Mouse (Mus musculus) urinary bladder, adult 2 months (tissue): ENCODE results near the gene Scn5a. TPM values are rescaled to one million over a fixed set of nuclear protein-coding genes. Genes with fewer than 3 reads are reported as not detected.

ENCODE experiments used
- DNase-seq: peaks from one replicate; pipeline ENCODE4 v3.0.0; 2022; ENCODE audit warnings: low spot score
- polyA plus RNA-seq: library from polyadenylated mRNA; depleted of rRNA; stranded (reverse); fragments of >200 nt; gene quantifications from 2 replicates; pipeline ENCODE4 v1.2.3, GENCODE M21; 2012; rRNA removed

Gene Scn5a
- polyA plus RNA-seq, 1 experiment = 0.23 TPM

DNA sequence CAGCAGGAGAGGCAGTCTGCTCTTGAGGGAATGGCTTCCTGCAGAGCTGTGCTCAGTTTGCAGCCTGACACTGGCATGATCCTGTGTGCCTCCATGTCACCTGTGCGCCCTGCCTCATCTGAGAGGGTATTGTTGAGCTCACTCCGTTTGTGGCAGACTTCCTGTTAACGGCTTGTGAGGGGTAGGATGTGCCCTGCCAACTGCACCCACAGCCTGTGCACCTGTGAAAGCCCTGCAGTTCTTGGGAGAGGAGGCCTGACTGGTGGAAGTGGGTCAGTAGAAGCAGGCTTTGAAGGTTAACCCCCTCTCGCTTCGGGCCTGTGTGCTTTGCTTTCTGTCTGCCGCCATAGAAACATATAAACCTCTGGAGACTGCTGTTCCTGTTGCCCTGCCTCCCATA, 113.8 kb downstream of the Scn5a start:
- DNase-seq = no peak

DNA sequence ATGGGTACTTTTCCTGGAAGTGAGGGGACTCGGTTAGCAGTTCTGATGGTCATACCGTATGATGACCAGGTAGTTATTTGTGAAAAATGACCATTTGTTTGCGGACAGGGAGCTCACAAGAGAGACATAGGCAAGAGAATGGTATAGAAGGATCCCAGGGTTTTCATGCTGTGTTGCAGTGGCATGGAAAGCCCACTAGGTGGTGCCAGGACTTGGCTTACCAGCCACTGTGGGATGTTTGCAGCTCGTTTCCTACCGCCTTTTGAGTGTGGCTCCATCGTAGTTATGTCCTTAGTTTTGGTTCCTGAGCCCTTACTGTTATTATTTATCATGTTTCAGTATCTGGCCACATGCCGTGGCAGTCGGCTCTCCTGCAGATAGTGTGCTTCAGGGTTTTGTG, 118.4 kb downstream of the Scn5a start:
- DNase-seq = no peak

DNA sequence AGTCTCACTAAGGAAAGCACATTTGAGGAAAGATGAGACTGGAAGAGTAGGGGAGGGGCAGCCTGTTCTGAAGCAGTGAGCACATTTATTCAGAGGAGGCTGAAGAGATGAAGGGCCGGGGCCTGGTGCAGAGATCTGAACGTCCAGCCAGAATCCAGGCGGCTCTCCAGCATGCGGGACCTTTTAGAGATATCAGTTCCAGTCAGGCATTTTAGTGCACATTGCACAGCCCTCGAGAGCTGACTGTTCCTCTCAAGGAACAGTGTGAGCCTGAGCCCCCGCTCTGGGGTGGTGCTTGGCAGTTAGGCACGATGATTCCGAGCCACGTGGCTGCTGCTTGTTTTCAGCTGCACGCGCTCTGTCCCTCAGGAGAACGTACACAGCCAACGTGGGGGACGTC, 121.7 kb downstream of the Scn5a start:
- no peak for DNase-seq

DNA sequence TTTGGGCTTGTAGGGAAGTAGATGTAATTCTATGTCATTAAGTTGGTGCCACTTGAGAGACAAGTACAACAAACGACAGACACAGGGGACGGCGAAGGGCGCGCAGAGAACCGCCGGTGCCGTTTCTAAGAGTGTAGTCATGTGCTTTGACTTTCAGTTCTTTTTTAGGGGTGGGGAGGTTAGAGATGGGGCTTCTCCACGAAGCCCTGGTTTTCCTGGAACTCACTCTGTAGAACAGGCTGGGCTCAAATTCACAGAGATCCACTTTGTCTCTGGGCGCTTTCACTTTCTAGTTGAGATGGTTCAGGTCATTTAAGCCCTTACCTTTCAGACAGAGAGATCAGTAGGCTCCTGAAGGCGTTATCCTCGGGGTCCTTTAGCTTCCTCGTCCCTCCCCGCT, 122.8 kb downstream of the Scn5a start:
- no peak for DNase-seq

DNA sequence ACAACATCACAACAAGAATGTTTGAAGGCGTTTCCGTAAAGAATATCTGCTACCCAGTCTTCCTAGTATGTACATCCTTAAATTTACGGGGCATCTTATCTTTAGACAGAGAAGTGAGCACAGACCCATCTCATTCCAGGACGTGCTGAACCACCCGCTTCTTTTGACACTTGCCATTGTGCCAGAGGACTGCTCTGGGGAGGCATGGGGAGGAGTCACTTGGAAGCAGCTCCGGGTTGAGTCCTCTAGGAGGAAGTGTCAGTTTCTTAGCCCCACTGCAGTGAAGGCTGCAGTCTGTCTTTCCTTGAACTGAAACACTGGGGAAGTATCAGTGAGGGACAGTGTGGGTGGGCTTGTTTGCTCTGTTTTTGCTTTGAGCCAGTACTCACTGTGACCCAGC, 133.1 kb downstream of the Scn5a start:
- DNase-seq = no peak

DNA sequence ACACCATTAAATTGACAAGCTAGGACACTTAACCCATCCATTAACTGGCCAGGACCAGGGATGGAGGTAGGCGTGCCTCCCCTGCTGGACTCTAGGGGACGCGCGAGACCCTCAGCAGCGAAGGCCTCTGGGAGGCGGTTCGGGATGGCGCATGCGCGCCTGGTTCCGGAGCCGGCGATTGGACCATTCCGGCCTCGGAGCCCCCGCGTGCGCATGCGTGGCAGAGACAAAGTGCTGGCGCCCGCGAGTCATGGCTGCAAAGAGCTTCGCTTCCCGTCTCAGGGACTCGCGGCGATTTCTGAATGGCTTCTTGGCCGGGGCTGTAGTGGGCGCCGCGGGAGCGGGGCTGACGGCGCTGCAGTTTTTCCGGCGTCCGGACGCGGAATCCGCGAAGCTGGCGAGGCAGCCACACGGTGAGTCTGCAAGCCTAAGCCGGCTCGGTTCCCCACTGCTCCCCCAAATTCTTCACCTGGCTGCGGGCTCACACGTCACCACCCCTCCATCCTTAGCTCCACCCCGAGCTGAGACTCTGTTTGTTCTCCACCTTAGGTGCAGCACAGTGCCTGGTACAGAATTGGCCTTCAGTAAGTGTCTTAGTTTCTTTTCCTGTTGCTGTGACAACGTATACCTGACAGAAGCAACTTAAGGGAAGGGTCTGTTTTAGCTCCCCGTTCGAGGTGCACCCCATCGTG, 133.9 kb downstream of the Scn5a start, which contains the start of gene Exog:
TSS of gene Exog (plus strand) at position 206 of the 692 bp plus-strand sequence.
- DNase-seq = peak; percentile 98

DNA sequence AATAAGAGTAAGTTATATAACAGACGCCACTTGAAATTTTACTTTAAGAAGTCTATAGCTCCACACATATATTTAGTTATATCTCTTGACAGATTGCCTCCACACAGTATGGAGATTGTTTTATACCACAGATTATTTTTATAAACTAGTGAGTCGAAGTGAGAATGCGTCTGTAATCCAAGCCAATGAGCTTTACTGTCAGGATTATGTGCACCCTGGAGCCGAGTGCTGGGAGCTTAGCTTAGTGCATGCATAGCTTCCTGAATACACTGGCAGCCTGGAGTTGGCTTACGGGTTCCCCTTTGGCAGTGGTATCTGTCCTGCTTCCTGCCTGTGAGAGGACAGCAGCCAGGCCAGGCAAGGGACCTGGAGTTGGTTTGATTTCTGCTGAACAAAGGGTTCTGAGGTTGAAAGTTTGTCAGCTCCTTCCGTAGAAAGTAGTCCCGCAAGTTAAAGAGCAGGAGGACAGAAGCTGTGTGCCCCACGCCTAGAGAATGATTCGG, 140.3 kb downstream of the Scn5a start:
- no peak for DNase-seq

DNA sequence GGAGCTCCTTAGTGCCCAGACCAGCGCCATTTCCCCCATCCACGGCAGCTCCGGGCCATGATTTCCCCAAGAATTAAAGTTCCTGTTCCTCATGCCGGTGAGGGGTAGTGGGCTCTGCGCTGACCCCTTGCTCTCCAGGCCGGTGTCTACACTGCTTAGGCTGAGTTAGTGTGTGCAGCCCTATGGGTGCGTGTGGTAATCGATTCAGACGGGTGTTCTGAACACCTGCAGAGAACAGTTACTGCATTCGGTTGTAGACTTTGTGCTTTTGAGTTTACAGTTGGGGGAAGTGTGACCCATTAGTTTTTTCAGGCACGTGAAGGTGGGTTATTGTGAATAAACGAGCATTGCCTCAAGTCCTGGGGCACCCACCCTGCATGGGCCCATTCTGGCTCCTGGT, 140.8 kb downstream of the Scn5a start:
- no peak for DNase-seq

DNA sequence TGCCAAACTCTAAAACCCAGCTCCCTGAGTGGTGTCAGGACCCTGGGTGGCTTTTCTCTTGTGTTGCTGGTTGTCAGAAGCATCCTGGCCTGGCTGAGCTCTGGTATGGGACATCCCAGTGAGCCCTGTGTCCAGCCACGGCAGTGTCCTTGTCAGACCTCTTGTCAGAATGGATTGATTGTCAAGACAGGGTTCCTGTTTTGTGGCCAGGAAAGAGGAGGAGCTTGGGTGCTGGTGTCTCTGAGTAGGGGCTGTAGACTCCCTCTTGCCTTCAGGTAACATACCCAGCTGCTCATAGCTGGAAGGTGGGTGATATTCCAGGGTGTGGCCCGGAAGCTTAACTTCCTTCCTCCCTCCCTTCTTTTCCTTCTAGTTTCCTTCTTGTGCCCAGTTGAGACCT, 143.0 kb downstream of the Scn5a start:
- DNase-seq = no peak

Other genes starting within 250 kb of the Scn5a start
- gene Acaa1a, start 239.3 kb downstream of the Scn5a start, polyA plus RNA-seq = 144 and 173 TPM in 2 replicates
- gene Myd88, start 237.6 kb downstream of the Scn5a start, polyA plus RNA-seq = 19.4 and 22.4 TPM in 2 replicates
- gene Xylb, start 221.6 kb downstream of the Scn5a start, polyA plus RNA-seq = 1.4 and 1.6 TPM in 2 replicates
- 0.16 and 0.40 TPM in 2 replicates for gene Slc22a14, start 213.5 kb downstream of the Scn5a start, polyA plus RNA-seq
- 2.3 and 3.7 TPM in 2 replicates for gene Acvr2b, start 176.9 kb downstream of the Scn5a start, polyA plus RNA-seq
- 4.8 and 5.7 TPM in 2 replicates for gene Exog, start 134.1 kb downstream of the Scn5a start, polyA plus RNA-seq
- gene Scn10a, start 140.3 kb upstream of the Scn5a start, polyA plus RNA-seq = not detected in 2 replicates
- gene Scn11a, start 246.4 kb upstream of the Scn5a start, polyA plus RNA-seq = 0.01 TPM in 2 replicates